8 mouse cellular contexts compared by ENCODE assay signal in the genomic region with DNA sequence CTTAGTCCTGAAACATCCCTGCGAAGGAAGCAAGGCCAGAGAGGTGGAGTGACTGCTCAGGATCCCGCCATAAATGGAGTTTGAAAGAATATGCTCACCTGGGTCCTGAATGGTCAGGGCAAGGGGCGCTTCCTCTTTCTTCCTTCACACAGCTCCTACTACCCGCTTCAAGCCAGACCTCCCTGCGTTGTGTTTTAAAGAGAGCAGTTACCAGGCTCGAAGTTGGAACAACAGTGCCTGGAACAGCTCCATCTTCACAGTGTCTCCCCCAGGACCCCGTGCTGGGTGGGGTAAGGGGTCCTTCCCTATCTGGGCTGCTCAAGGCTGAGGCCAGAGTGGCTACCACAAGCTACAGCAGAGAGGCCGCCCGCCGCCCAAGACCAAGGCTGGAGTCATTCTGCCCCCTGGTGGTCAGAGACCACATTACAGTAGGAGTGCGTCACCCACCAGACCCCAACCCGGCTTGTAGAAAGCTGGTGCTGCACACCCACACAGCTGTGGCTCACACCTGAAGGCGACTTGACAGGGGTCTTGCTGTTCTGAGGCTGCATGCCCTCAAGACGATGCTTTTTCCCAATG. TPM values are rescaled to one million over a fixed set of nuclear protein-coding genes. Genes with fewer than 3 reads are reported as not detected.
A peak's percentile ranks its signal among the peaks of the same experiment; 100 is the strongest.
DNase-seq lines count a peak whose midpoint lies in the region; ATAC-seq lines count a peak whose summit lies in the region.

No protein-coding gene starts in this region.

- peak; percentile 64 for DNase-seq in T-cell, adult 2 months (ENCODE audit: low spot score)
- peak; percentile 94 for DNase-seq in cerebellum, postnatal 14 days
- DNase-seq in gastrocnemius, adult 8-10 months (ENCODE audit: low spot score in 2 of 2) = peak; percentile 67 to 73
- DNase-seq in induced T-regulatory cell, adult 2 months (ENCODE audit: low read depth) = peak; percentile 82
- peak; percentile 74 to 82 for DNase-seq in left cerebral cortex, postnatal 36 days (ENCODE audit: low spot score in 2 of 2)
- DNase-seq in midbrain, embryonic 11.5 days (ENCODE audit: low spot score, missing footprints) = peak; percentile 99
- peak; percentile 51 for DNase-seq in skeletal muscle tissue, adult 2 months (ENCODE audit: low read depth, low spot score)

- H3K27ac ChIP-seq in midbrain, embryonic 11.5 days (ENCODE audit: low read depth, low read length) = no peak overlapping the region

- intact Hi-C loops in left cerebral cortex, postnatal 36 days (cut with DNase I) = loop anchor here (1.0 to 10.0 kb wide), 4 partner anchors 161 to 461 kb away; partner anchors contain the start of gene Tspan32

- no peak overlapping the region for H3K9ac ChIP-seq in midbrain, embryonic 11.5 days (ENCODE audit: low read length)

- WGBS in midbrain, embryonic 11.5 days = 34% methylated on average over 14 of the region's 14 CpGs

- no peaks in the 10 kb centered on the region; the same call in 1 of the 2 replicates for H3K27me3 ChIP-seq in midbrain, embryonic 11.5 days (ENCODE audit: control insufficient read depth, insufficient read depth, low read length)

- H3K36me3 ChIP-seq in midbrain, embryonic 11.5 days (ENCODE audit: control insufficient read depth, insufficient read depth, low read length) = no peaks in the 10 kb centered on the region

- H3K4me3 ChIP-seq in midbrain, embryonic 11.5 days (ENCODE audit: low read depth, low read length) = no peak overlapping the region

- no peaks in the 10 kb centered on the region for H3K9me3 ChIP-seq in midbrain, embryonic 11.5 days (ENCODE audit: control insufficient read depth, low read length)

- peaks cover 23% of the 10 kb centered on the region for H3K4me1 ChIP-seq in midbrain, embryonic 11.5 days (ENCODE audit: control insufficient read depth, insufficient read depth, low read length)

- ATAC-seq in midbrain, embryonic 11.5 days (ENCODE audit: low FRiP score) = peak; percentile 52
- ATAC-seq in erythroid progenitor cell, adult 5-6 weeks (replicated peaks; ENCODE audit: low FRiP score, poor library complexity, severe bottlenecking) = no peak

- no peak overlapping the region for H3K4me2 ChIP-seq in midbrain, embryonic 11.5 days

RNA-seq across cellular contexts. Expression of gene Cdkn1c, which starts 5.3 kb away (rescaled TPM):
- total RNA-seq in gastrocnemius, adult 8-10 months (2022) = 10 to 100 TPM; 14.9 to 27.6 (median 22.9) TPM
- total RNA-seq in left cerebral cortex, postnatal 36 days (2021) = 10 to 100 TPM; 11.9 to 14.2 TPM
- polyA plus RNA-seq in midbrain, embryonic 11.5 days (2014; fragmentation: Nextera tagmentation; extraction: Ambion mirVana) = 789 and 799 TPM in 2 replicates
- 14.8 TPM in 1 of 2 replicates, not detected in the other for total RNA-seq in erythroid progenitor cell, adult 5-6 weeks (2015; ENCODE audit: low replicate concordance)
- total RNA-seq in erythroid progenitor cell, adult 5-6 weeks (2017; ENCODE audit: low replicate concordance) = not detected in 2 replicates

RNA-seq across cellular contexts. Expression of gene Slc22a18, which starts 7.3 kb away (rescaled TPM):
- under 1 TPM in 2 of 4 experiments, not detected in 2; 0.32 to 0.56 TPM for total RNA-seq in gastrocnemius, adult 8-10 months (2022)
- total RNA-seq in left cerebral cortex, postnatal 36 days (2021) = under 1 TPM; 0.34 to 0.89 TPM
- 0.16 and 0.30 TPM in 2 replicates for polyA plus RNA-seq in midbrain, embryonic 11.5 days (2014; fragmentation: Nextera tagmentation; extraction: Ambion mirVana)
- not detected in 2 replicates for total RNA-seq in erythroid progenitor cell, adult 5-6 weeks (2015; ENCODE audit: low replicate concordance)
- not detected in 2 replicates for total RNA-seq in erythroid progenitor cell, adult 5-6 weeks (2017; ENCODE audit: low replicate concordance)

RNA-seq across cellular contexts. Expression of gene Phlda2, which starts 36.8 kb away (rescaled TPM):
- total RNA-seq in gastrocnemius, adult 8-10 months (2022) = not detected
- total RNA-seq in left cerebral cortex, postnatal 36 days (2021) = not detected
- polyA plus RNA-seq in midbrain, embryonic 11.5 days (2014; fragmentation: Nextera tagmentation; extraction: Ambion mirVana) = 0.37 and 0.54 TPM in 2 replicates
- total RNA-seq in erythroid progenitor cell, adult 5-6 weeks (2015; ENCODE audit: low replicate concordance) = not detected in 2 replicates
- total RNA-seq in erythroid progenitor cell, adult 5-6 weeks (2017; ENCODE audit: low replicate concordance) = not detected in 2 replicates
